Mouse (Mus musculus): ENCODE results near the gene Hbb-bs.
A peak's percentile ranks its signal among the peaks of the same experiment; 100 is the strongest.
"Not testable (repeated sequence)": the region's sequence is repeated elsewhere in the genome, so short reads cannot be mapped to it uniquely, and the experiment has no call there.

Hbb-bs gene

DNA sequence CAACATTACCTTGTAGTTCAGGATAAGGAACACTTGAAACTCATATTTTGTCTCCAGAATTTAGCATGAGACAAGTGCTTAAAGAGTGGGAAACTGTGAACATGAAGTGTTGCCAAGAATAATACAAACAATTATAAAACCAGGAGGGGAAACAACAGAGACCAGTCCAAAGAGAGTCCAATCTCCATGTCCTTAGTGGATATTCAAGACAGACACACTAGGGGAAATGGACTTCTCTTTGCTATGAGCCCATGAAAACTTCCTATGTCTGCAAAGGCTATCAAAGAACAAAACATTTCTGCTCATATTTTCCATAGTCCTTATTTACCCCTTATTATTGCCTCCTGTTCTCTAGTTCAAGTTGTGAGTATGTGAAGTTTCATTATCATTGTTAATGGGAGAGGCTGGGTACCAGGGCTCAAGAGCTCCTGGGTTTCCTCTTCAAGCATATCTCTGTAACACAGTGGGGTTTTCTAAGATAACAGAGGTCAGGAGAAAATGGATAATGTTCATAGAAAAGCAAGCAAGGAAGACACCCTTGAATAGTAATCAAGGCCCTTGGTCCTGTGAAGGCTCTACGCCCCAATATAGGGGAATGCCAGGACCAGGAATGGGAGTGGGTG, 16.6 kb downstream of the Hbb-bs start:
- DNase-seq (ENCODE audit: low read depth, low spot score) = no peak

GRCm38 (mm10) chr7:103810746-103811145, 17.1 kb downstream of the Hbb-bs start:
- no peak for DNase-seq (ENCODE audit: low read depth, low spot score)

GRCm38 (mm10) chr7:103810296-103810695, 17.6 kb downstream of the Hbb-bs start:
- DNase-seq (ENCODE audit: low read depth, low spot score) = no peak

DNA sequence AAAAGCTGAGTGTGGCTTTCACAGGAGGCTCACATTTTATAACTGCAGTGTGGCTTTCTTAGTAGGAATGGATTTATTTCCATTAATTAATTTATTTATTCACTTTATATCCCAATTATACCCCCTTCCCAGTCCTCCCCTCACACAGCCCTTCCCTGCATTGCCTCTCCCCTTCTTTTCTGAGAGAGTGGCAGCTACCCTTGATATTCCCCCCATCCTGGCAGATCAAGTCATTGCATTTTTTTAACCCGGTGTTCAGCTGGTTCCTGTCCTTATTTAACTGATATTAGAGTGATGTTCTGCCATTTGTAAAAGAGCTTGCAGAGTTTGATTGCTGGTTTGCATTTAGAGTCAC, 18.1 kb downstream of the Hbb-bs start:
- no peak for DNase-seq (ENCODE audit: low read depth, low spot score)

GRCm38 (mm10) chr7:103808971-103809800, 18.7 kb downstream of the Hbb-bs start:
- no peak for DNase-seq (ENCODE audit: low read depth, low spot score)

DNA sequence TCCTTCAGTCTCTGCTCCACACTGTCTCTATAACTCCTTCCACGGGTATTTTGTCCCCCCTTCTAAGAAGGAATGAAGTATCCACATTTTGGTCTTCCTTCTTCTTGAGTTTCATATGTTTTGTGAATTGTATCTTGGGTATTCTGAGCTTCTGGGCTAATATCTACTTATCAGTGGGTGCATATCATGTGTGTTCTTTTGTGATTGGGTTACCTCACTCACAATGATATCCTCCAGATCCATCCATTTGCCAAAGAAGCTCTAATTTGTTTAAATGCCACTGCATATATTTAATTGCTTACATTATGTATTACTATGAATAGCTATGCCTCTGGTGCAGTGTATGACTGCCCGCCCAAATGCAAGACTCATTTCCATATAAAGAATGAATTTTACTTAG, 19.8 kb downstream of the Hbb-bs start:
- not testable (repeated sequence) for DNase-seq (ENCODE audit: low read depth, low spot score)

GRCm38 (mm10) chr7:103806856-103807255, 21.0 kb downstream of the Hbb-bs start:
- peak; percentile 18 for DNase-seq (ENCODE audit: low read depth, low spot score)

GRCm38 (mm10) chr7:103792669-103793388, 35.1 kb downstream of the Hbb-bs start:
- DNase-seq (ENCODE audit: low read depth, low spot score) = no peak

DNA sequence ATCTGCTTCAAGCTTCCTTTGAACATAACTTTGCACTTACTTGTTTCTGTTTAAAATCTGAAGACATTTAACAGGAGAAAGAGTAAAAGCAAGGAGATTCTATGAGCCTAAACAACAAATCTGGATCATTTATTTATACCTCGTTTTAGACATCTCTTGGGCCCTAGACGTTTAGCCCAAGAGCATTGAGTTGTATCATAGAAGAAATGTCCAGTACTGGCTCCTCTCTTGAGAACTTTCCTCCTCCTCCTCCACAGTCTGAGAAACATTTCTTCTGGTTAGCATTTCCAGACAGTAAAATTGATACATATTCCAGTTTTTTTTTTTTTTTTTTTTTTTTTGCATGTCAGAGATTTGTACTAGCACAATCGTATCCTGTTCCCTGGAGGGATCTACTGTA, 36.2 kb downstream of the Hbb-bs start, which contains the start of gene Olfr67:
TSS of gene Olfr67 (minus strand) at position 101 of the 400 bp plus-strand sequence.
- DNase-seq (ENCODE audit: low read depth, low spot score) = no peak

DNA sequence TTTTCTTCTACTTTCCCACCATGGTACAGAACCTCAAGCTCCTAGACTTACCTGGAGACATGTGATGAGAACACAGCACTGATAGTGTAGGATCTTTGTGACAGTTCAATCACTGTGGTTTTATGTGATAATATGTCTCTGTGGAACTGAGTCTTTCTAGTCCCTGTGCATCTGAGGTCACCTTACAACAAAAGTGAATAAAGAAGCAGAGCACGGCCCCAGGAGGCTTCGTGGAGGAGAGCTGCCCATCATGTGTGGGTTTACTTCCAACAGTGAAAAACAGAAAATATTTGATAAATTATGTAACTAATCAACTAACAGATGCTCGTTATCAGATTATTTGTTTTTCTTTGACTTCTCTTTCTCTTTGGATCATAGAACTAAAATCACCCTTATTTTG, 48.3 kb downstream of the Hbb-bs start, which contains the start of gene Olfr68:
TSS of gene Olfr68 (minus strand) at position 101 of the 400 bp plus-strand sequence.
- no peak for DNase-seq (ENCODE audit: low read depth, low spot score)

GRCm38 (mm10) chr7:103777652-103778051, 50.2 kb downstream of the Hbb-bs start:
- DNase-seq (ENCODE audit: low read depth, low spot score) = not testable (repeated sequence)
